Mouse (Mus musculus) small intestine, adult 2 months (tissue): ENCODE measurements at regions not wholly inside any gene's neighbourhood (a gene's known extent, or its start where the extent isn't known, plus 50 kb on each side); places are given as distances from the start of the nearest gene placed in this dataset.

Source experiments
- CTCF ChIP-seq: fragments of 200-500 bp; IDR thresholded peaks from 2 replicates; pipeline ENCODE4 v1.5.1; 2012; ENCODE audit warnings: low read depth, mild to moderate bottlenecking, control low read depth, inconsistent platforms, low read length, moderate library complexity, mixed read lengths; ENCODE audit not compliant: insufficient replicate concordance, insufficient read length; ENCODE audit errors: extremely low read depth
- POLR2A ChIP-seq: fragments of 200-500 bp; IDR thresholded peaks from 2 replicates; pipeline ENCODE4 v1.6.1; 2012; ENCODE audit warnings: low read depth, mild to moderate bottlenecking, control low read depth, inconsistent platforms, low read length, moderate library complexity

DNA sequence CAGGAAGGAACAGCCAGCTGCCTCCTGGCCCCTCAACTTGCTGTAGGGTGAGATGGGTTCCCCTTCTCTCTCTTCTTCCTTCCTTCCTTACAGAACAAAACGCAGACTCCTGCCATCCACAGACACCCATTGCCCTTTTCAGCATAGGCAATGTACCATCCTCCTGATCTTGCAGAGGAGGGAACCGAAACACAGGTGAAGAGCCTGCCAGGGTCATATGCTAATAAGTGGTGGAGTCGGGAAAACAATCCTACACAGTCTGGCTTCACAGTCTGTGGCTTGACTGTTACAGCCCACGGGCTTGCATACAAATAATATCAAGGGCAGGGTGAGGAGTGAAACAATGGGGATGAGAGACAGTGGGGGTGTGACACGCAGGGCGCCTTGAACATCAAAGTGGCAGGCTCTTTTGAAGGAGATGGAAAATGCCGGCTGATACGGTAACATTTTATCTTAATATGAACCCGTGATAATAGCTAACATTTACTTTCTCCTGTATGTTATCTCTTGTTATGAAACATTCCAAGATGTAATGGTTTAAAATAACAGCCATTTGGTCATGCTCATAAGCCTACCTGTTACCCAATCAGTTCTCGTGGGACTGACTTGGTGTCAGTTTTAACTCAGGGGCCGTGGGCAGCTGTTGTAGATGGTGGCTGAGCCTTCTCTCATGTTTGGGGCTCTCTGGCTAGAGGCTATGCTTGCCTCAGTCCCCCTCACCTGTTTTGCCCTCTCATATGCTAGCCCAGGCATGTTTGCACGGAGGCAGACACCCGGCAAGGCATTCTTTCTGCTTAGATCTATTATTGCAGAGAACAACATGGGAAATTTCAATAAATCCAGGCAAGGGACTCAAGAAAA lies 169.4 kb upstream of the Runx1 start:
- no peak for TF ChIP-seq CTCF
- no peak for TF ChIP-seq POLR2A
